Mouse (Mus musculus): ENCODE data around the gene Mrpl23. TPM values are rescaled to one million over a fixed set of nuclear protein-coding genes. Genes with fewer than 3 reads are reported as not detected.

The Mrpl23 gene
- total and polyA plus RNA-seq, 3 experiments = 2.2 to 8.0 (median 7.6) TPM

GRCm38 (mm10) chr7:142552591-142553416 lies 20.3 kb downstream of the Mrpl23 start:
- DNase-seq = no peak

GRCm38 (mm10) chr7:142553417-142554335 lies 21.2 kb downstream of the Mrpl23 start:
- DNase-seq = no peak

- no peak for DNase-seq
These were observed 22.1 kb downstream of the Mrpl23 start for GRCm38 (mm10) chr7:142554625-142555024.

- DNase-seq = no peak
These were observed 23.0 kb downstream of the Mrpl23 start for GRCm38 (mm10) chr7:142555366-142556088.

GRCm38 (mm10) chr7:142556089-142556476 lies 23.6 kb downstream of the Mrpl23 start:
- no peak for DNase-seq

GRCm38 (mm10) chr7:142557696-142558095 lies 25.2 kb downstream of the Mrpl23 start:
- DNase-seq = no peak

- no peak for DNase-seq
These were observed 26.1 kb downstream of the Mrpl23 start for GRCm38 (mm10) chr7:142558511-142559146.

GRCm38 (mm10) chr7:142559651-142560175 lies 27.2 kb downstream of the Mrpl23 start:
- DNase-seq = no peak

GRCm38 (mm10) chr7:142560942-142561855 lies 28.7 kb downstream of the Mrpl23 start:
- no peak for DNase-seq

- DNase-seq = no peak
These were observed 29.4 kb downstream of the Mrpl23 start for GRCm38 (mm10) chr7:142561856-142562404.

GRCm38 (mm10) chr7:142563168-142563567 lies 30.7 kb downstream of the Mrpl23 start:
- no peak for DNase-seq

- DNase-seq = no peak
These were observed 32.6 kb downstream of the Mrpl23 start for GRCm38 (mm10) chr7:142564955-142565643.

- DNase-seq = no peak
These were observed 34.0 kb downstream of the Mrpl23 start for GRCm38 (mm10) chr7:142566512-142566911.

GRCm38 (mm10) chr7:142568985-142569384 lies 36.5 kb downstream of the Mrpl23 start:
- no peak for DNase-seq

- no peak for DNase-seq
These were observed 38.1 kb downstream of the Mrpl23 start for GRCm38 (mm10) chr7:142570565-142570964.

- no peak for DNase-seq
These were observed 39.2 kb downstream of the Mrpl23 start for GRCm38 (mm10) chr7:142571458-142572220.

GRCm38 (mm10) chr7:142572343-142572742 lies 39.9 kb downstream of the Mrpl23 start:
- DNase-seq = no peak

GRCm38 (mm10) chr7:142572992-142573391 lies 40.5 kb downstream of the Mrpl23 start:
- DNase-seq = no peak
